Comparison of ENCODE assay signal across 33 mouse cellular contexts in the genomic region with DNA sequence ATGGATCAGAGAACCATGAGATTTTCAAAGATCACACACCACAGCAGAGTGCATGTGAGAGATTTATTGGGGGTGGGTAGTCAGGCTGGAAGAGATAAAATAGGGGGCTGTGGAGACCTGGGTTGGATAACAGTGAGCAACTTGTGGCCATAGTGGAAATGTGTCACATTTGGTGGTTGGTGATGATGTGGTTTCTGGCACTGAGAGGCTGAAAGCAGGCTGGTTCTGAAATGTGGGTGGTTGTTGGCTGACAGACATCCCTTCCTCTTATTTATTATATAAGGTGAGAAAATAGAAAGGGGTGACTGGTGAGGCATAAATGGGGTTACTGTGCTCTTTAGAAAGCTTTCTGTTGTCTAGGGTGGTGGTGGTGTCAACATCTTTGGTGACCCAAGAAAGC. TPM values are rescaled to one million over a fixed set of nuclear protein-coding genes. Genes with fewer than 3 reads are reported as not detected.
DNase-seq lines count a peak whose midpoint lies in the region; ATAC-seq and TF ChIP-seq lines count a peak whose summit lies in the region.
"Had no signal": no experiment of that assay in that cellular context is flagged by ENCODE, and none has a peak within 500 bp of the region (broad histone marks: within the 10 kb centered on the region; RNA-seq: fewer than 3 reads in every experiment).

No protein-coding gene starts in this region.

- no peak for ATAC-seq in intestine, embryonic 14.5 days (replicated peaks; ENCODE audit: low FRiP score, low TSS enrichment, low read depth)
- ATAC-seq in intestine, embryonic 16.5 days, result no peak
- no peak for ATAC-seq in lung, embryonic 16.5 days (ENCODE audit: low read depth)
- no peak for ATAC-seq in lung, postnatal 0 days
- peak; percentile 69 to 75 for ATAC-seq in hematopoietic stem cell, adult 5-6 weeks (replicated peaks in 1 of 2; ENCODE audit: insufficient read depth in 1 of 2, low FRiP score in 2 of 2, low TSS enrichment in 1 of 2, low read depth in 1 of 2, poor library complexity in 2 of 2, severe bottlenecking in 2 of 2)
- ATAC-seq: forebrain, embryonic 14.5 days; forebrain, postnatal 0 days; hindbrain, postnatal 0 days; Patski had no signal

- no peaks in the 10 kb centered on the region for H3K36me3 ChIP-seq in intestine, embryonic 14.5 days (ENCODE audit: control insufficient read depth, insufficient read depth, low read length)
- no peaks in the 10 kb centered on the region for H3K36me3 ChIP-seq in intestine, embryonic 16.5 days (ENCODE audit: control insufficient read depth, insufficient read depth, low read length)
- H3K36me3 ChIP-seq in lung, embryonic 16.5 days (ENCODE audit: control insufficient read depth, insufficient read depth, low read length), result no peaks in the 10 kb centered on the region
- H3K36me3 ChIP-seq in lung, postnatal 0 days (ENCODE audit: insufficient read depth, low read length), result no peaks in the 10 kb centered on the region
- H3K36me3 ChIP-seq in kidney, adult 2 months (ENCODE audit: control insufficient read depth, insufficient read depth, low read length), result no peaks in the 10 kb centered on the region
- H3K36me3 ChIP-seq: embryonic facial prominence, embryonic 12.5 days; embryonic facial prominence, embryonic 15.5 days; G1E; heart, embryonic 12.5 days; heart, embryonic 15.5 days had no signal

- no peak for TF ChIP-seq POLR2A in kidney, adult 2 months (IDR thresholded peaks at IDR 0.05; ENCODE audit: low read depth, low read length)

- no peak overlapping the region for H3K27ac ChIP-seq in intestine, embryonic 14.5 days (ENCODE audit: low read depth)
- no peak overlapping the region for H3K27ac ChIP-seq in intestine, embryonic 16.5 days (ENCODE audit: low read length)
- H3K27ac ChIP-seq in lung, embryonic 16.5 days (ENCODE audit: low read length), result peak overlapping the region; percentile 66
- H3K27ac ChIP-seq in lung, postnatal 0 days (ENCODE audit: low read length), result no peak overlapping the region
- no peak overlapping the region for H3K27ac ChIP-seq in kidney, adult 2 months (ENCODE audit: insufficient read depth, low read depth, low read length)
- H3K27ac ChIP-seq: embryonic facial prominence, embryonic 12.5 days; embryonic facial prominence, embryonic 15.5 days; gastrocnemius, adult 2 months; heart, embryonic 15.5 days; hindbrain, embryonic 14.5 days; hindbrain, postnatal 0 days had no signal

- H3K4me3 ChIP-seq in intestine, embryonic 14.5 days (ENCODE audit: low read depth, low read length), result no peak overlapping the region
- H3K4me3 ChIP-seq in intestine, embryonic 16.5 days (ENCODE audit: low read length), result no peak overlapping the region
- H3K4me3 ChIP-seq in lung, embryonic 16.5 days (ENCODE audit: low read length), result no peak overlapping the region
- no peak overlapping the region for H3K4me3 ChIP-seq in lung, postnatal 0 days (ENCODE audit: low read depth, low read length)
- H3K4me3 ChIP-seq in kidney, adult 2 months (ENCODE audit: insufficient read depth, low read depth, low read length), result no peak overlapping the region
- H3K4me3 ChIP-seq: embryonic facial prominence, embryonic 12.5 days; embryonic facial prominence, embryonic 15.5 days; gastrocnemius, adult 2 months; heart, embryonic 12.5 days; heart, embryonic 15.5 days had no signal

- H3K4me2 ChIP-seq in intestine, embryonic 14.5 days (ENCODE audit: low read length), result no peak overlapping the region
- H3K4me2 ChIP-seq in intestine, embryonic 16.5 days (ENCODE audit: low read depth, low read length), result no peak overlapping the region
- H3K4me2 ChIP-seq in lung, embryonic 16.5 days (ENCODE audit: low read depth, low read length), result peak overlapping the region; percentile 17; the same call in 1 of the 2 replicates
- H3K4me2 ChIP-seq in lung, postnatal 0 days (replicated peaks; ENCODE audit: low read depth, low read length), result no peak overlapping the region
- H3K4me2 ChIP-seq: embryonic facial prominence, embryonic 12.5 days; embryonic facial prominence, embryonic 15.5 days; heart, embryonic 12.5 days; heart, embryonic 15.5 days; hindbrain, embryonic 14.5 days had no signal

- no peaks in the 10 kb centered on the region for H3K4me1 ChIP-seq in intestine, embryonic 14.5 days (replicated peaks; ENCODE audit: control insufficient read depth, insufficient read depth, low read length)
- H3K4me1 ChIP-seq in intestine, embryonic 16.5 days (ENCODE audit: control insufficient read depth, insufficient read depth, low read length), result 0 out of 2 replicates have a peak, but pooled peaks cover 4% of the 10 kb centered on the region
- H3K4me1 ChIP-seq in lung, embryonic 16.5 days (replicated peaks; ENCODE audit: control insufficient read depth, insufficient read depth, low read length), result no peaks in the 10 kb centered on the region
- H3K4me1 ChIP-seq in lung, postnatal 0 days (ENCODE audit: insufficient read depth, low read depth, low read length), result no peaks in the 10 kb centered on the region
- H3K4me1 ChIP-seq in kidney, adult 2 months (ENCODE audit: control insufficient read depth, insufficient read depth, low read length), result 0 out of 2 replicates have a peak, but pooled peaks cover 2% of the 10 kb centered on the region
- H3K4me1 ChIP-seq: embryonic facial prominence, embryonic 12.5 days had no signal

- no peak for TF ChIP-seq EP300 in lung, postnatal 0 days (IDR thresholded peaks at IDR 0.05)

- TF ChIP-seq CTCF in lung, postnatal 0 days (IDR thresholded peaks at IDR 0.05), result no peak
- TF ChIP-seq CTCF in kidney, adult 2 months (conservative IDR thresholded peaks at IDR 0.05; ENCODE audit: insufficient read depth, insufficient read length, low read depth, low read length), result no peak

- peaks cover 52% of the 10 kb centered on the region for H3K27me3 ChIP-seq in intestine, embryonic 14.5 days (replicated peaks; ENCODE audit: control insufficient read depth, insufficient read depth, low read length)
- H3K27me3 ChIP-seq in intestine, embryonic 16.5 days (replicated peaks; ENCODE audit: control insufficient read depth, insufficient read depth, low read length), result peaks cover 18% of the 10 kb centered on the region
- H3K27me3 ChIP-seq in lung, embryonic 16.5 days (ENCODE audit: control insufficient read depth, insufficient read depth, low read depth, low read length), result peaks cover 22% of the 10 kb centered on the region
- H3K27me3 ChIP-seq in lung, postnatal 0 days (replicated peaks; ENCODE audit: insufficient read depth, low read length), result no peaks in the 10 kb centered on the region
- H3K27me3 ChIP-seq in kidney, adult 2 months (replicated peaks; ENCODE audit: control insufficient read depth, insufficient read depth, low read length), result peaks cover 3% of the 10 kb centered on the region; the same call in 1 of the 2 replicates
- H3K27me3 ChIP-seq: CH12.LX, Patski had no signal

- peak; percentile 48 for DNase-seq in intestine, embryonic 14.5 days (ENCODE audit: low spot score)
- DNase-seq in lung, postnatal 0 days (ENCODE audit: low spot score), result no peak
- no peak for DNase-seq in kidney, adult 2 months
- DNase-seq: adrenal gland, postnatal 10 days; adrenal gland, postnatal 36 days; B cell, adult 2 months; cerebellum, adult 18-20 months; cerebellum, adult 9-10 months; cerebellum, postnatal 14 days; forebrain, postnatal 0 days; gastrocnemius, adult 2 months; gastrocnemius, postnatal 14 days; heart, adult 18-20 months; heart, postnatal 10 days; heart, postnatal 36 days had no signal

- H3K9ac ChIP-seq in intestine, embryonic 14.5 days (ENCODE audit: low read length), result no peak overlapping the region
- no peak overlapping the region for H3K9ac ChIP-seq in intestine, embryonic 16.5 days (ENCODE audit: low read depth, low read length)
- no peak overlapping the region for H3K9ac ChIP-seq in lung, embryonic 16.5 days (ENCODE audit: low read length)
- no peak overlapping the region for H3K9ac ChIP-seq in lung, postnatal 0 days (replicated peaks; ENCODE audit: low read depth)
- H3K9ac ChIP-seq: embryonic facial prominence, embryonic 12.5 days; embryonic facial prominence, embryonic 15.5 days; forebrain, postnatal 0 days; heart, embryonic 12.5 days; heart, embryonic 15.5 days; hindbrain, embryonic 14.5 days had no signal

- H3K9me3 ChIP-seq in intestine, embryonic 14.5 days (ENCODE audit: control insufficient read depth, low read length), result no peaks in the 10 kb centered on the region
- H3K9me3 ChIP-seq in intestine, embryonic 16.5 days (ENCODE audit: control insufficient read depth, low read length), result no peaks in the 10 kb centered on the region
- no peaks in the 10 kb centered on the region for H3K9me3 ChIP-seq in lung, embryonic 16.5 days (ENCODE audit: control insufficient read depth, low read length)
- H3K9me3 ChIP-seq in lung, postnatal 0 days (ENCODE audit: low read length), result no peaks in the 10 kb centered on the region
- H3K9me3 ChIP-seq: embryonic facial prominence, embryonic 12.5 days; embryonic facial prominence, embryonic 15.5 days; G1E; heart, embryonic 12.5 days; heart, embryonic 15.5 days had no signal

RNA-seq across cellular contexts. Expression of gene Gm8909, which starts 1.4 kb away (rescaled TPM):
- polyA plus RNA-seq in intestine, embryonic 14.5 days (2014; fragmentation: Nextera tagmentation; extraction: Ambion mirVana), result 0.13 TPM in 1 of 2 replicates, not detected in the other
- 1.9 and 3.5 TPM in 2 replicates for polyA plus RNA-seq in intestine, embryonic 16.5 days (2015; fragmentation: Nextera tagmentation; extraction: Ambion mirVana)
- 24.5 and 27.5 TPM in 2 replicates for polyA plus RNA-seq in lung, embryonic 16.5 days (2015; fragmentation: Nextera tagmentation; extraction: Ambion mirVana)
- 6.7 and 9.6 TPM in 2 replicates for polyA plus RNA-seq in lung, postnatal 0 days (2015; fragmentation: Nextera tagmentation; extraction: Ambion mirVana)
- not detected in 2 replicates for total RNA-seq in hematopoietic stem cell, adult 5-6 weeks (2017)
- 0.14 TPM in 1 of 2 replicates, not detected in the other for polyA plus RNA-seq in kidney, adult 2 months (2012; rRNA removed)
- total RNA-seq: adrenal gland, postnatal 36 days; forebrain, postnatal 0 days; G1E; gastrocnemius, adult 2 months; gastrocnemius, postnatal 14 days; heart, adult 18-20 months; heart, postnatal 36 days; hindbrain, postnatal 0 days had no signal
- polyA plus RNA-seq: embryonic facial prominence, embryonic 12.5 days; embryonic facial prominence, embryonic 15.5 days; forebrain, embryonic 11.5 days; forebrain, embryonic 14.5 days; forebrain, postnatal 0 days; frontal cortex, adult 2 months; G1E; heart, embryonic 12.5 days; hindbrain, embryonic 11.5 days; hindbrain, embryonic 14.5 days; Patski had no signal

RNA-seq across cellular contexts. Expression of gene H2-T3, which starts 20.3 kb away (rescaled TPM):
- 7.9 and 8.2 TPM in 2 replicates for polyA plus RNA-seq in intestine, embryonic 14.5 days (2014; fragmentation: Nextera tagmentation; extraction: Ambion mirVana)
- 42.3 and 46.9 TPM in 2 replicates for polyA plus RNA-seq in intestine, embryonic 16.5 days (2015; fragmentation: Nextera tagmentation; extraction: Ambion mirVana)
- polyA plus RNA-seq in lung, embryonic 16.5 days (2015; fragmentation: Nextera tagmentation; extraction: Ambion mirVana), result 0.80 and 1.1 TPM in 2 replicates
- 0.12 TPM in 2 replicates for polyA plus RNA-seq in lung, postnatal 0 days (2015; fragmentation: Nextera tagmentation; extraction: Ambion mirVana)
- 0.75 and 1.1 TPM in 2 replicates for total RNA-seq in hematopoietic stem cell, adult 5-6 weeks (2017)
- not detected in 2 replicates for polyA plus RNA-seq in kidney, adult 2 months (2012; rRNA removed)
- total RNA-seq: adrenal gland, adult 18-20 months; adrenal gland, postnatal 10 days; adrenal gland, postnatal 36 days; CH12.LX; forebrain, postnatal 0 days; gastrocnemius, adult 2 months; gastrocnemius, postnatal 14 days; heart, adult 18-20 months; heart, postnatal 36 days; hindbrain, postnatal 0 days had no signal
- polyA plus RNA-seq: embryonic facial prominence, embryonic 12.5 days; embryonic facial prominence, embryonic 15.5 days; forebrain, embryonic 11.5 days; forebrain, embryonic 14.5 days; forebrain, postnatal 0 days; frontal cortex, adult 2 months; G1E; gonadal fat pad, adult 2 months; heart, embryonic 12.5 days; heart, embryonic 15.5 days; hindbrain, embryonic 11.5 days; hindbrain, embryonic 14.5 days; hindbrain, postnatal 0 days; Patski had no signal

RNA-seq across cellular contexts. Expression of gene Gm7030, which starts 40.5 kb away (rescaled TPM):
- polyA plus RNA-seq in intestine, embryonic 14.5 days (2014; fragmentation: Nextera tagmentation; extraction: Ambion mirVana), result not detected in 2 replicates
- polyA plus RNA-seq in intestine, embryonic 16.5 days (2015; fragmentation: Nextera tagmentation; extraction: Ambion mirVana), result 1.4 and 2.1 TPM in 2 replicates
- polyA plus RNA-seq in lung, embryonic 16.5 days (2015; fragmentation: Nextera tagmentation; extraction: Ambion mirVana), result not detected in 2 replicates
- polyA plus RNA-seq in lung, postnatal 0 days (2015; fragmentation: Nextera tagmentation; extraction: Ambion mirVana), result not detected in 2 replicates
- not detected in 2 replicates for total RNA-seq in hematopoietic stem cell, adult 5-6 weeks (2017)
- 0.19 TPM in 1 of 2 replicates, not detected in the other for polyA plus RNA-seq in kidney, adult 2 months (2012; rRNA removed)
- total RNA-seq: adrenal gland, postnatal 10 days; adrenal gland, postnatal 36 days; CH12.LX; forebrain, postnatal 0 days; gastrocnemius, adult 2 months; gastrocnemius, postnatal 14 days; heart, postnatal 10 days; heart, postnatal 36 days; hindbrain, postnatal 0 days had no signal
- polyA plus RNA-seq: embryonic facial prominence, embryonic 12.5 days; embryonic facial prominence, embryonic 15.5 days; forebrain, embryonic 11.5 days; forebrain, embryonic 14.5 days; forebrain, postnatal 0 days; frontal cortex, adult 2 months; G1E; gonadal fat pad, adult 2 months; heart, embryonic 12.5 days; heart, embryonic 15.5 days; hindbrain, embryonic 11.5 days; hindbrain, embryonic 14.5 days; hindbrain, postnatal 0 days; Patski had no signal

RNA-seq across cellular contexts. Expression of gene Gm19684, which starts 48.3 kb away (rescaled TPM):
- polyA plus RNA-seq in intestine, embryonic 14.5 days (2014; fragmentation: Nextera tagmentation; extraction: Ambion mirVana), result not detected in 2 replicates
- 0.29 and 0.36 TPM in 2 replicates for polyA plus RNA-seq in intestine, embryonic 16.5 days (2015; fragmentation: Nextera tagmentation; extraction: Ambion mirVana)
- polyA plus RNA-seq in lung, embryonic 16.5 days (2015; fragmentation: Nextera tagmentation; extraction: Ambion mirVana), result not detected in 2 replicates
- not detected in 2 replicates for polyA plus RNA-seq in lung, postnatal 0 days (2015; fragmentation: Nextera tagmentation; extraction: Ambion mirVana)
- 0.56 TPM in 1 of 2 replicates, not detected in the other for total RNA-seq in hematopoietic stem cell, adult 5-6 weeks (2017)
- polyA plus RNA-seq in kidney, adult 2 months (2012; rRNA removed), result 0.15 and 0.36 TPM in 2 replicates
- total RNA-seq: adrenal gland, postnatal 10 days; forebrain, postnatal 0 days; gastrocnemius, adult 2 months; gastrocnemius, postnatal 14 days; hindbrain, postnatal 0 days had no signal
- polyA plus RNA-seq: embryonic facial prominence, embryonic 12.5 days; embryonic facial prominence, embryonic 15.5 days; forebrain, embryonic 11.5 days; forebrain, embryonic 14.5 days; forebrain, postnatal 0 days; G1E; heart, embryonic 12.5 days; heart, embryonic 15.5 days; hindbrain, embryonic 11.5 days; hindbrain, embryonic 14.5 days; hindbrain, postnatal 0 days had no signal

Comparison
In these comparisons a context has a peak if more than half of its experiments do, and no peak if none do; other contexts are left out.
1. ATAC-seq: peak in hematopoietic stem cell, adult 5-6 weeks (2 of 2); none in intestine, embryonic 14.5 days (single experiment), intestine, embryonic 16.5 days (single experiment), lung, embryonic 16.5 days (single experiment) and lung, postnatal 0 days (single experiment).